Mouse (Mus musculus): ENCODE measurements at regions not wholly inside any gene's neighbourhood (a gene's known extent, or its start where the extent isn't known, plus 50 kb on each side); places are given as distances from the start of the nearest gene placed in this dataset.

DNA sequence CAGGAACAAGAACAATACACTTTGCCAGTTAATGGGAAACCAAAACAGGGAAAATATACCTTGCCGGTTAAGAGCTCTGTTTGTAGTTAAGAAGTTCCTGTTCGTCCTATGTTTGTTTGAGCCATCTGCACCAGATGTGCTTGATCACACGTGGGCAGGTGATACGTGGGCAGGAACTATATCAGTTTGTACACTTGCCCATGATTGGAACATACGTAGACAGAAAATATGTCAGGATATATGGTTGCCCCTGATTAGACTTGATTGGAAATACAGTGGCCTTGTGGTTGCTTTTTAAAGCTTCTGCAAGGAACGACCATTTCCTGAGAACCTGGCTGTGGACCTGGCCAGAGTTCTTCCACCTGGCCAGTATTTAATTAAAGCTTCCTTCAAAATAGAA is 72.8 kb upstream of the Cpeb2 start:
- H3K36me3 ChIP-seq (ENCODE audit: control insufficient read depth, insufficient read depth, low read length, poor library complexity, severe bottlenecking): no peaks in the 10 kb centered on the region
- DNase-seq (ENCODE audit: low read depth, low spot score): no peak
- no peak overlapping the region for H3K9ac ChIP-seq (ENCODE audit: insufficient read depth, low read depth, low read length, poor library complexity, severe bottlenecking)
- H3K4me3 ChIP-seq (ENCODE audit: insufficient read depth in 1 of 2, low read depth in 1 of 2, low read length in 2 of 2, poor library complexity in 1 of 2, severe bottlenecking in 1 of 2): no peak overlapping the region
- no peaks in the 10 kb centered on the region for H3K4me1 ChIP-seq (ENCODE audit: control insufficient read depth in 2 of 2, insufficient read depth in 2 of 2, low read length in 2 of 2, poor library complexity in 1 of 2)
- no peak for TF ChIP-seq ZNF384 (IDR thresholded peaks at IDR 0.05; ENCODE audit: low read depth, low read length)
- no peak for TF ChIP-seq CHD2 (IDR thresholded peaks at IDR 0.05; ENCODE audit: low read depth, low read length)
- TF ChIP-seq HCFC1 (IDR thresholded peaks at IDR 0.05; ENCODE audit: borderline replicate concordance, insufficient read depth, low read length): no peak
- TF ChIP-seq MAFK (IDR thresholded peaks at IDR 0.05; ENCODE audit: insufficient read depth, low read depth, low read length): no peak
- no peak for TF ChIP-seq ZC3H11A (IDR thresholded peaks at IDR 0.05; ENCODE audit: borderline replicate concordance, low read depth, low read length)
- H3K9me3 ChIP-seq (ENCODE audit: control insufficient read depth, insufficient read depth, low read depth, low read length): no peaks in the 10 kb centered on the region
- H3K27ac ChIP-seq (ENCODE audit: insufficient read depth, low read depth, low read length, poor library complexity, severe bottlenecking): no peak overlapping the region
- in situ Hi-C loops (cut with MboI; ENCODE audit: low sequenced_read_pairs in 2 of 2, unreplicated experiment in 2 of 2): no loop called here

DNA sequence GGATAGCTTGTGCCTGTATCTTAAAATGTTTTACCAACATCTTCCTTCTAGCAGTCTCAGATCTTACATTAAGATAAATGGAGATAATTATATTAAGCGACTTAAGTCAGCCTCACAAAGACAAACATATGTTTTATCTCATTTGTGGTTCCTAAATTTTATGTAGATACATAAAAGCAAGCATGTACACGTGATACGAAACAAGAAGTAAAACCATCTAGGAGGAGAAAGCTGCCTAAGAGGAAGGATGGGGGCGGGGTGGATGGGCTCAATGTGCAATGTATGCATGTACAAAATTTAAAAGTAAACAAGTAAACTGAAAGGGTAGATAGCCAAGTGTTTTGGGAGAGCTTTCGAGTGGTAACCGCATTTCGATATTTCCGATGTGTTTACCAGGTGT is 51.5 kb upstream of the Cpeb2 start:
- H3K27ac ChIP-seq (ENCODE audit: insufficient read depth, low read depth, low read length, poor library complexity, severe bottlenecking): no peak overlapping the region
- H3K4me1 ChIP-seq (ENCODE audit: control insufficient read depth in 2 of 2, insufficient read depth in 2 of 2, low read length in 2 of 2, poor library complexity in 1 of 2): no peaks in the 10 kb centered on the region
- no peak for TF ChIP-seq ZC3H11A (IDR thresholded peaks at IDR 0.05; ENCODE audit: borderline replicate concordance, low read depth, low read length)
- no peak for TF ChIP-seq CHD2 (IDR thresholded peaks at IDR 0.05; ENCODE audit: low read depth, low read length)
- no peak for TF ChIP-seq MAFK (IDR thresholded peaks at IDR 0.05; ENCODE audit: insufficient read depth, low read depth, low read length)
- no peak for TF ChIP-seq HCFC1 (IDR thresholded peaks at IDR 0.05; ENCODE audit: borderline replicate concordance, insufficient read depth, low read length)
- TF ChIP-seq ZNF384 (IDR thresholded peaks at IDR 0.05; ENCODE audit: low read depth, low read length): no peak
- no peaks in the 10 kb centered on the region for H3K36me3 ChIP-seq (ENCODE audit: control insufficient read depth, insufficient read depth, low read length, poor library complexity, severe bottlenecking)
- no peak overlapping the region for H3K4me3 ChIP-seq (ENCODE audit: insufficient read depth in 1 of 2, low read depth in 1 of 2, low read length in 2 of 2, poor library complexity in 1 of 2, severe bottlenecking in 1 of 2)
- no peak for DNase-seq (ENCODE audit: low read depth, low spot score)
- H3K9me3 ChIP-seq (ENCODE audit: control insufficient read depth, insufficient read depth, low read depth, low read length): no peaks in the 10 kb centered on the region
- H3K9ac ChIP-seq (ENCODE audit: insufficient read depth, low read depth, low read length, poor library complexity, severe bottlenecking): no peak overlapping the region
- in situ Hi-C loops (cut with MboI; ENCODE audit: low sequenced_read_pairs in 2 of 2, unreplicated experiment in 2 of 2): no loop called here

All from ES-E14 (cell line).